16 mouse cellular contexts compared by ENCODE assay signal in genomic region chr12:55467331-55468180, GRCm38 (mm10). TPM values are rescaled to one million over a fixed set of nuclear protein-coding genes. Genes with fewer than 3 reads are reported as not detected.
A peak's percentile ranks its signal among the peaks of the same experiment; 100 is the strongest.
DNase-seq lines count a peak whose midpoint lies in the region; ATAC-seq and TF ChIP-seq lines count a peak whose summit lies in the region.
"Had no signal": no experiment of that assay in that cellular context is flagged by ENCODE, and none has a peak within 500 bp of the region (broad histone marks: within the 10 kb centered on the region; RNA-seq: fewer than 3 reads in every experiment).

No protein-coding gene starts in this region.

- no peak overlapping the region for H3K9ac ChIP-seq in hindbrain, embryonic 16.5 days (ENCODE audit: low read depth, low read length)
- H3K9ac ChIP-seq in intestine, postnatal 0 days (ENCODE audit: low read depth, low read length): no peak overlapping the region
- H3K9ac ChIP-seq: hindbrain, embryonic 14.5 days; liver, embryonic 13.5 days; neural tube, embryonic 13.5 days had no signal

- H3K4me3 ChIP-seq in hindbrain, embryonic 10.5 days: no peak overlapping the region
- H3K4me3 ChIP-seq in hindbrain, embryonic 16.5 days (ENCODE audit: low read length): no peak overlapping the region
- no peak overlapping the region for H3K4me3 ChIP-seq in intestine, postnatal 0 days (ENCODE audit: low read depth, low read length)
- H3K4me3 ChIP-seq: layer of hippocampus, adult 2 months; liver, embryonic 13.5 days; neural tube, embryonic 13.5 days had no signal

- peak; percentile 36 for DNase-seq in adrenal gland, adult 2 months
- DNase-seq in adrenal gland, adult 8-10 months: no peak
- DNase-seq in hindbrain, embryonic 10.5 days (ENCODE audit: low spot score): no peak
- peak; percentile 35 for DNase-seq in lung, postnatal 10 days
- no peak for DNase-seq in lung, postnatal 36 days
- DNase-seq in retina, embryonic 14.5 days (ENCODE audit: low spot score): peak; percentile 48
- DNase-seq: kidney, postnatal 10 days; left cerebral cortex, postnatal 4 days; liver, embryonic 13.5 days had no signal

- H3K36me3 ChIP-seq in hindbrain, embryonic 10.5 days: no peaks in the 10 kb centered on the region
- no peaks in the 10 kb centered on the region for H3K36me3 ChIP-seq in hindbrain, embryonic 16.5 days (ENCODE audit: control insufficient read depth, insufficient read depth, low read length)
- H3K36me3 ChIP-seq in intestine, postnatal 0 days (ENCODE audit: control insufficient read depth, insufficient read depth): no peaks in the 10 kb centered on the region
- H3K36me3 ChIP-seq: liver, embryonic 13.5 days; neural tube, embryonic 13.5 days had no signal

- no peak for ATAC-seq in hindbrain, embryonic 16.5 days
- ATAC-seq in intestine, postnatal 0 days: no peak
- ATAC-seq: forebrain, embryonic 16.5 days; intestine, embryonic 16.5 days had no signal

- H3K27me3 ChIP-seq in hindbrain, embryonic 10.5 days (ENCODE audit: insufficient read depth, poor library complexity, severe bottlenecking): peaks cover 51% of the 10 kb centered on the region
- no peaks in the 10 kb centered on the region for H3K27me3 ChIP-seq in hindbrain, embryonic 16.5 days (replicated peaks; ENCODE audit: control insufficient read depth, insufficient read depth, low read length)
- H3K27me3 ChIP-seq in intestine, postnatal 0 days (replicated peaks; ENCODE audit: control insufficient read depth, insufficient read depth, low read length): no peaks in the 10 kb centered on the region
- H3K27me3 ChIP-seq: neural tube, embryonic 13.5 days had no signal

- TF ChIP-seq CTCF in intestine, postnatal 0 days (IDR thresholded peaks at IDR 0.05; ENCODE audit: low read depth): no peak

- H3K4me2 ChIP-seq in hindbrain, embryonic 16.5 days (ENCODE audit: low read length): no peak overlapping the region
- no peak overlapping the region for H3K4me2 ChIP-seq in intestine, postnatal 0 days (replicated peaks; ENCODE audit: low read depth)
- H3K4me2 ChIP-seq: hindbrain, embryonic 14.5 days; liver, embryonic 13.5 days; neural tube, embryonic 13.5 days had no signal

- no peaks in the 10 kb centered on the region for H3K9me3 ChIP-seq in hindbrain, embryonic 10.5 days
- H3K9me3 ChIP-seq in hindbrain, embryonic 16.5 days (ENCODE audit: control insufficient read depth, low read length): no peaks in the 10 kb centered on the region
- no peaks in the 10 kb centered on the region for H3K9me3 ChIP-seq in intestine, postnatal 0 days (ENCODE audit: control insufficient read depth)
- H3K9me3 ChIP-seq: liver, embryonic 13.5 days; neural tube, embryonic 13.5 days had no signal

- WGBS in hindbrain, embryonic 10.5 days: 38% methylated on average over 10 of the region's 10 CpGs
- WGBS in hindbrain, embryonic 16.5 days: 44% methylated on average over 10 of the region's 10 CpGs
- WGBS in intestine, postnatal 0 days: 67% methylated on average over 10 of the region's 10 CpGs

- H3K4me1 ChIP-seq in hindbrain, embryonic 10.5 days (replicated peaks): peaks cover 79% of the 10 kb centered on the region
- peaks cover 26% of the 10 kb centered on the region for H3K4me1 ChIP-seq in hindbrain, embryonic 16.5 days (ENCODE audit: control insufficient read depth, insufficient read depth, low read depth, low read length)
- peaks cover 9% of the 10 kb centered on the region for H3K4me1 ChIP-seq in intestine, postnatal 0 days (replicated peaks; ENCODE audit: control insufficient read depth, insufficient read depth, low read length)

- H3K27ac ChIP-seq in hindbrain, embryonic 10.5 days: 0 out of 2 replicates have a peak overlapping the region, but pooled peaks have one; percentile 12
- H3K27ac ChIP-seq in hindbrain, embryonic 16.5 days (ENCODE audit: low read depth, low read length): no peak overlapping the region
- no peak overlapping the region for H3K27ac ChIP-seq in intestine, postnatal 0 days (ENCODE audit: low read depth, low read length)
- H3K27ac ChIP-seq: hindbrain, embryonic 14.5 days; liver, embryonic 13.5 days; neural tube, embryonic 13.5 days had no signal

RNA-seq across cellular contexts. Expression of gene Nfkbia, which starts 24.9 kb away (rescaled TPM):
- total RNA-seq in adrenal gland, adult 2 months (2021): 10 to 100 TPM; 90.6 to 94.6 TPM
- 197 and 256 TPM in 2 replicates for polyA plus RNA-seq in adrenal gland, adult 2 months (2012; rRNA removed)
- total RNA-seq in adrenal gland, adult 8-10 months (2022): 10 to 100 TPM; 76.2 to 98.5 (median 86.4) TPM
- 33.8 and 37.1 TPM in 2 replicates for polyA plus RNA-seq in hindbrain, embryonic 10.5 days (2016; fragmentation: Nextera tagmentation; extraction: Ambion mirVana)
- 62.3 and 64.3 TPM in 2 replicates for polyA plus RNA-seq in hindbrain, embryonic 16.5 days (2015; fragmentation: Nextera tagmentation; extraction: Ambion mirVana)
- polyA plus RNA-seq in intestine, postnatal 0 days (2015; fragmentation: Nextera tagmentation; extraction: Ambion mirVana): 47.1 and 49.7 TPM in 2 replicates

Comparison
In these comparisons a context has a peak if more than half of its experiments do, and no peak if none do; other contexts are left out.
1. DNase-seq: peak in adrenal gland, adult 2 months (single experiment), lung, postnatal 10 days (single experiment) and retina, embryonic 14.5 days (single experiment); none in adrenal gland, adult 8-10 months (single experiment), hindbrain, embryonic 10.5 days (single experiment) and lung, postnatal 36 days (single experiment).